Mouse (Mus musculus): ENCODE data around the gene Hes3.

Hes3 gene

GRCm38 (mm10) chr4:152305991-152306390 is 14.5 kb upstream of the Hes3 start:
- no peak for DNase-seq (ENCODE audit: low read depth, low spot score)

GRCm38 (mm10) chr4:152304685-152305084 is 13.2 kb upstream of the Hes3 start:
- no peak for DNase-seq (ENCODE audit: low read depth, low spot score)

DNA sequence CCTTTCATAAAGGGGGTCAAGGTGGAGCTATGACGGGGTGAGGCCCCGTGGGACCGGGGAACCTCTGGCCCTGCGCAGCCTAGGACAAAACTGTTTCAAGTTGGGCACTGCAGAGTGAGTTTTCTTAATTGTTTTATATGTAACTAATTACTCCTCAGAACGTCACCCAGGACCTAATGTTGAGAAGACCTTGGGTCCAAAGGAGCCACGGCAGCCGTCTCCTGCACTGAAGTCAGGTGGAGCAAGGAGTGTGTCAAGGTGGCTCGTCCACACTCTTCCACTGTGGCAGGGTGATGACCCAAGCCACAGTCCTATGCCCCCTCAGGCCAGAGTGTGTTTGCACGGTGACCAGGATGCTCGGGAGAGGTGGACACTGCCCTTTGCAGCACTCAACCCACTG is 11.7 kb upstream of the Hes3 start:
- no peak for DNase-seq (ENCODE audit: low read depth, low spot score)

- DNase-seq (ENCODE audit: low read depth, low spot score), result no peak
Observed at GRCm38 (mm10) chr4:152302012-152302411, 10.6 kb upstream of the Hes3 start.

DNA sequence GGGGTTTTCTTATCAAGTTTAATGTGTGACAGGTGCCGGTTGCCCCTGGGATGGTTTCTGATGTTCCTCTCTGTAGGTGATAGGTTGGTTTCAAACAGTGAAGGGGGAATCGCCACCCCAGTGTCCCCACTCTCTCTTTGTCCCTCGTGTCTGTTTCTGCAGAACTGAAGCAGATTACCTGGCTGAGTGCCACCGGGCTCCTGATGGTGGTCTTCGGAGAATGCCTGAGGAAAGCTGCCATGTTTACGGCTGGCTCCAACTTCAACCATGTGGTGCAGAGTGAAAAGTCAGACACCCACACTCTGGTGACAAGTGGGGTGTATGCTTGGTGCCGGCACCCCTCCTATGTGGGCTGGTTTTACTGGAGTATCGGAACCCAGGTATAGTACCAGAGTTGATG is 8.9 kb upstream of the Hes3 start:
- DNase-seq (ENCODE audit: low read depth, low spot score), result no peak

- DNase-seq (ENCODE audit: low read depth, low spot score), result no peak
Observed at GRCm38 (mm10) chr4:152298836-152299235, 7.4 kb upstream of the Hes3 start.

- peak; percentile 95 for DNase-seq (ENCODE audit: low read depth, low spot score)
Observed at GRCm38 (mm10) chr4:152296874-152297861, 5.7 kb upstream of the Hes3 start, which contains the start of gene Icmt. Icmt (plus strand) TSS chr4:152297227.

- DNase-seq (ENCODE audit: low read depth, low spot score), result no peak
Observed at GRCm38 (mm10) chr4:152296371-152296770, 4.9 kb upstream of the Hes3 start.

GRCm38 (mm10) chr4:152295916-152296315 is 4.5 kb upstream of the Hes3 start:
- no peak for DNase-seq (ENCODE audit: low read depth, low spot score)

DNA sequence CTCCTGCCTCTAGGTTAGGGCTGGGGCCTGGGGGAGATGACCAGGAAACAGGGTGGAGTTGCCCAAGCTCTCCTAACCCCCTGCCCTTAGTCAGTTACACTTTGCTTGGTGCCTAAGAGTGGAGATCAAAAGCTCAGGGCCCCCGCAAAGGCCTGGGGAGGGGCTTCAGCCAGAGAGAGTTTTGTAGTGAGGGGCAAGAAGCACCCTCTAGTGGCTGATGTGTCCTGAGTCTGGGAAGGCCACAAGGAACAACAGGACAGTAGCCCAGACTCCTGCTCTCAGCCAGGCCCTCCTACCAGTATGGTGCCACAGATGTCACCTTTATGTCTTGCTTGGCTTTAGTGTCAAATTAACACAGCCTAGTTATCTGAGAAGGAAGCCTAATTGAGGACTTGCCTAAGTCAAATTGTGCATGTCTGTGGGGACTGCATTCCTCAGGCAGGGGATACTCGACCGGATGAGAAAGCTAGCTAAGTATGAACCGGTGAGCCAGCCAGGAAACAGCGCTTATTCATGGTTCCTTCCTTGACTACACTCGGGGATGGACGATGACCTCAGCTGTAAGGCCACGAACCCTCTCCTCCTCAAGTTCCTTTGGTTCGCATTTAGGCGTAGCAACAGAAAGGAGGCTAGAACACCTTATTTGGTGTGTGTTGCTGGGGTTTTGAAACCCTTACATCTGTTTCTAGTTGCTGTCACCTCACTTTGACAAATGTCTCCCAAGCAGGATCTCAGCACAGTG is 2.9 kb upstream of the Hes3 start:
- no peak for DNase-seq (ENCODE audit: low read depth, low spot score)

DNA sequence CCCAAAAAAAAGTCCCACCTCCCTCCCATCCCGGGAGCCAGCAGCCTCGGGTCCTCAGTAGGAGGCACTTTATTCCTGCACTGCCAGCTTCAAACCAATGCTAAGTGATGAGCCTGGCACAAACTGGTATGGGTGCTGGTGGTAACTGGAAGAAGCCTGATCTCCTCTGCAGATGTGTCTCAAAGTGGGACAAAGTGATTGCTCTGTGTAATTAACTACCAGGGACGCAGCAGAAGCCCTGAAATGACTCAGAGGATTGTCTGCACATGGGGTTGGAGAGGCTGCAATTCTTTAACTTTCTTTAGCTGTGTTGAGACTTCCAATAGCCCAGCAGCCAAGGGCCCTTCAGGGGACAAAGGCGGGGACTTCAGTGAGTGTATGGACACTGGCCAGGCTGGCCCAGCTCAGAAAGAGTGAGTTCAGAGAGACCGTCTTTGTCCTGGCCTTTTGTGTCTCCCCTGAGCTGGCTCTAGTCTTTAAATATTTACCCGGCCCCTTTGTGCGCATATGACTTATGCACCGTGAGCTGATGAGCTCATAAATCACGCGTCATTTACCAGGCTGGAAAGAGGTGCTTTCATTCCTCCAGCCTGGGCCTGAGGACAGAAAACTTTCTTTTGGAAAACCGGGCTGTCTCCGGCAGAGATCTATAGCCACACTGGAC is 772 bp upstream of the Hes3 start:
- DNase-seq (ENCODE audit: low read depth, low spot score), result no peak

DNA sequence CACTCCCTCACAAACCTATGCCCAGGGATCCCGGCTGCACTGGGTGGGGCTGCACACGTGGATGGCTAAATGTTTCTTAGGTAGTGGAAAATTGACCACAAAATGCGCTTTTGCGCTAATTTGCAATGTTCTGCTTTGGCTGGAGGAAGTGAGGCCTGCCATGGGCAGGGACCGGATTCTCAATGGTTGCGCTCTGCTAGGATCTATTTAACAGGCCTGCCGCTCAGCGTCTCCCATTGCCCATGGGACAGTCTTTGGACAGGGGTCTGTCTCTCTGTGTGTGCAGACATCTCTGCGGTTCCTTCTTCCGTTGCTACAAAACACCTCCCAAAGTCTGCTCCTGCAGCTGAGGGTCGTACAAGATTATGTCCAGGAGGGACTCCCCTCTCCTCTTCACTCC is 471 bp downstream of the Hes3 start:
- no peak for DNase-seq (ENCODE audit: low read depth, low spot score)

DNA sequence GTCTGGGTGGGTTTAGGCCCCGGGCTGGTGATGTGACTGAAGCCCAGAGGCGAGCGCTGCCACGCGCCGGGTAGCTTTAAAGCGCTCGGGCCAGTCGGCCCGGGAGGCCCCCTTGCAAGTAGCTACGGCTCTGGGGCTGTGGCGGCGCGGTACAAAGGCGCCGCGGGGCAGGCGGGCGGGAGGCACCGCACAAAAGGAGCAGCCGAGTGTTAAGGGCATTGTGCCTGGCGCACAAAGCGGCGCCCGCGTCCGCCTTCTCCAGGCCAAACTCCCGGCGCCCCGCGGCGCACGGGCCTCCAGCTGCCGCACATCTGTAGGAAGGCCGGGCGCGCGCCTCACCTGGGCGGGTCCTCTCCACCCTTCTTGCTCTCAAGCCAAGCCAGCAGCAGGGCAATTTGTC is 1.1 kb downstream of the Hes3 start:
- DNase-seq (ENCODE audit: low read depth, low spot score), result peak; percentile 56

GRCm38 (mm10) chr4:152288398-152288945 is 3.0 kb downstream of the Hes3 start:
- no peak for DNase-seq (ENCODE audit: low read depth, low spot score)

GRCm38 (mm10) chr4:152287317-152288120 is 3.9 kb downstream of the Hes3 start:
- DNase-seq (ENCODE audit: low read depth, low spot score), result no peak

- DNase-seq (ENCODE audit: low read depth, low spot score), result no peak
Observed at GRCm38 (mm10) chr4:152286887-152287286, 4.6 kb downstream of the Hes3 start.

DNA sequence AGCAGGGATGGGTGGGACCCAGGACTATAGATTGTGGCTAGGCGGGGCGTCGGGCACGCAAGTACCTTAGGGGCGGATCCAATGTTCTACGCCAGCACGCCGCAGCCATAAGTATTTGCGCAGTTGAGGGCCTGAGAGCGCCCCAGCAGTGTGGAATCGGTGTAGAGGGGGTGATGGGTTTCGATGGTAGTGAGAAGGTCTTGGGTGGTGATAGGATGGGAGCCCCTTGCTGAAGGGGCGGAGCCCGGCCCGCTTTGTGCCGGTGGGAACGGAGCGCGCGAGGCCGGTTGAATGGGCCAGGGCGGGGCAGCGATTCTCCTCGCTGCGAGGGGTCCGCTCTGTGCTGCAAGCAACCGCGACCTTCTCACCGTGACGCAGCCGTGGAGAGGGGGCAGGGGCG is 5.3 kb downstream of the Hes3 start:
- DNase-seq (ENCODE audit: low read depth, low spot score), result peak; percentile 46

DNA sequence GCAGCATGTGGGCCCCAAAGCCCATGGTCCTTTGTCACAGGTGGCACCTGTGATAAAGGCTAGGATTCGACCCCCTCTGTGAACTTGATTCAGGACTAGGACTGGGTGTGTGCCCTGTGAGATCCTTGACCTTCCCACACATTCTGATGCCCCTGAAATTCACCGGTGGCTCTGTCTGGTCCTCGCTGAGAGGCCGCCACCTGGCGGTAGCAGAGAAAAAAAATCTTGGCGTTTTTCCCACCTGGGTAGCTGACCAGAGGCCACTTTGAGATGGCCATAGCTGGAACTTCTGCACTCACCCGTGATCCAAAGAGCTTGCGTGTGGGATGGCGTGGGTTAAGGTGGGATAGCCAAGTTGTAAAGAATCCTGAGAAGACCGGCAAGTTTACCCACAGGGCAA is 6.0 kb downstream of the Hes3 start:
- DNase-seq (ENCODE audit: low read depth, low spot score), result no peak

DNA sequence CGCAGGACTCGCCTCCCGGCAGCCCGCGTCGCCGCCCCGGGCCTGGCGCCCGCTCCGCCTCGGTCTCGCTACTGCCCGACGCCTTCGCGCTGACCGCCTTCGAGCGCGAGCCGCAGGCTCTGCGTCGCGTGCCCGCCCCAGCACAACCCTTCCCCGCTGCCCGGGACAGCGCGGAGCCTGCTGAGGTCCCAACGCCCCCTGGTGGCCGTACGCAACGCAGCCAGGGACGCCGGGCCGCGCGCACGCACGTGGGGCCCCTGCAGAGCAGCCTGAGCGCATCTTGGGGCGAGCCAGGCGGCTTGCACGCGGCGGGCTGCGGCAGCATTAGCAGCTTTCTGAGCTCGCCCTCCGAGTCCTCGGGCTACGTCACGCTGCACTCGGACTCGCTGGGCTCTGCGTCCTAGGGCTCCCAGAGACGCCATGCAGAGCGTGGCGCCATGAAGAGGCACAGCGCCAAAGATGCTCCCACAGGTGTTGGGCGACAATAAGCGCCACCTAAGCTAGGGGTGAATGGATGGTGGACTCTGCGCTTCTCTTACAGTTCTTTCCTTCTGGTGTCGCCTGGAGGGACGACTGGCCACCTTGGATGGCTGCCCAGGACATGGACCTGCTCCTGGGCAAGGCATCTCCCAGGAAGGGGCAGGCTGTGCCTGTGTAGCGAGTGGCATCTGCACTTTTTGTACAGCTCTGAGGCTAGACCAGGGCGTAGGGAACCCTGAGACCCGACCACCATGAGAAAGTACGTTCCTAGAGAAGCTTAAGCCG is 8.1 kb downstream of the Hes3 start:
- peak; percentile 63 for DNase-seq (ENCODE audit: low read depth, low spot score)

DNA sequence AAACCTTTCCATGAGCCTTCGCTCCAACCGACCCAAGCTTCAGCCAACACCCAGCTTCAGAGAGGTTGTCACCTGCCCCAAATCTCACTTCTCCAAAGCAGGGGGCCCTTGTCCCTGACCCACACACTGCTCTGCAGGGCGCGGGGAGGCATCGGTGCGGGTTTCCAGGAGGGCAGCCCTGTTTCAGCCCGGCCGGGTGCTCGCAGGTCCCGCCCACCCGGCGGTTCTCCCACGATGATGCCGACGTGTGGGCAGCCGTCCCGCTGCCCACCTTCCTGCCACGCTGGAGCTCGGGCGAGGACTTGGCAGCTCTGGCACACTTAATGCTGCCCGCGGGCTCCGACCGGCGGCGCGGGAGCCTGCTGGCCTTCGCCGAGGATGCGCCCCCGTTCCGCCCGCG is 8.7 kb downstream of the Hes3 start:
- DNase-seq (ENCODE audit: low read depth, low spot score), result no peak

Measured in WW6 (cell line).